Mouse (Mus musculus) MEL (cell line): ENCODE results near the gene She. TPM values are rescaled to one million over a fixed set of nuclear protein-coding genes. Genes with fewer than 3 reads are reported as not detected.
A peak's percentile ranks its signal among the peaks of the same experiment; 100 is the strongest.

Experiments used
- DNase-seq: peaks from one replicate; pipeline ENCODE4 v3.0.0; 2011; ENCODE audit warnings: low read depth, low spot score
- H3K27ac ChIP-seq: 2 replicates; pipeline ENCODE4 v1.5.1; 2012; ENCODE audit warnings: low read depth, mild to moderate bottlenecking, control low read depth, low read length, moderate library complexity; ENCODE audit not compliant: control insufficient read depth
- H3K27me3 ChIP-seq, 2 experiments: fragments of 150-350 bp in 1 of 2; sonication (generic) in 1 of 2; 2 replicates each; pipeline ENCODE4 v1.6.1; 2012; ENCODE audit warnings: low read length in 2 of 2, mild to moderate bottlenecking in 2 of 2, improper control_type of control experiment in 1 of 2, moderate library complexity in 1 of 2; ENCODE audit not compliant: insufficient read depth in 2 of 2, control insufficient read depth in 1 of 2
- H3K36me3 ChIP-seq, 2 experiments: 2 replicates each; pipeline ENCODE4 v1.6.1; 2012 to 2014; ENCODE audit warnings: low read length in 2 of 2, improper control_type of control experiment in 1 of 2, inconsistent platforms in 1 of 2, mild to moderate bottlenecking in 1 of 2; ENCODE audit not compliant: insufficient read depth in 2 of 2, control insufficient read depth in 1 of 2
- H3K4me1 ChIP-seq, 2 experiments: fragments of 150-350 bp in 1 of 2; sonication (generic) in 1 of 2; 2 replicates each; pipeline ENCODE4 v1.6.1; 2012; ENCODE audit warnings: low read length in 2 of 2, improper control_type of control experiment in 1 of 2, mild to moderate bottlenecking in 1 of 2; ENCODE audit not compliant: insufficient read depth in 2 of 2, control insufficient read depth in 1 of 2
- H3K4me3 ChIP-seq, 2 experiments: fragments of 150-350 bp in 1 of 2; sonication (generic) in 1 of 2; 2 replicates each; pipeline ENCODE4 v1.5.1; 2012; ENCODE audit warnings: low read depth in 2 of 2, low read length in 2 of 2, mild to moderate bottlenecking in 2 of 2, moderate library complexity in 2 of 2, control low read depth in 1 of 2, improper control_type of control experiment in 1 of 2; ENCODE audit not compliant: control insufficient read depth in 1 of 2, insufficient read depth in 1 of 2
- H3K79me2 ChIP-seq: 2 replicates; pipeline ENCODE4 v1.6.1; 2012; ENCODE audit warnings: mild to moderate bottlenecking, low read length, moderate library complexity; ENCODE audit not compliant: control insufficient read depth, poor library complexity, insufficient read depth
- H3K9ac ChIP-seq: 2 replicates; pipeline ENCODE4 v1.6.1; 2012; ENCODE audit warnings: low read depth, mild to moderate bottlenecking, control low read depth, low read length, moderate library complexity; ENCODE audit not compliant: control insufficient read depth, poor library complexity, severe bottlenecking
- H3K9me3 ChIP-seq: fragments of 150-350 bp; sonication (generic); replicated peaks from 2 replicates; pipeline ENCODE4 v1.6.1; 2012; ENCODE audit warnings: mild to moderate bottlenecking, low read length, improper control_type of control experiment, moderate library complexity; ENCODE audit not compliant: insufficient read depth
- CHD1 ChIP-seq: IDR thresholded peaks from 2 replicates; pipeline ENCODE4 v1.6.1; 2012; ENCODE audit warnings: low read depth, mild to moderate bottlenecking, inconsistent platforms, low read length, improper control_type of control experiment
- CTCF ChIP-seq, 3 experiments: IDR thresholded peaks in 2 of 3; conservative IDR thresholded peaks in 1 of 3; 2 replicates each; pipeline ENCODE4 v1.5.1; 2011 to 2012; ENCODE audit warnings: low read length in 3 of 3, low read depth in 2 of 3, mild to moderate bottlenecking in 2 of 3, improper control_type of control experiment in 1 of 3, inconsistent platforms in 1 of 3, mixed read lengths in 1 of 3, moderate library complexity in 1 of 3; ENCODE audit not compliant: control insufficient read depth in 1 of 3, insufficient read depth in 1 of 3, poor library complexity in 1 of 3, severe bottlenecking in 1 of 3
- E2F4 ChIP-seq: IDR thresholded peaks from 2 replicates; pipeline ENCODE4 v1.6.1; 2011; ENCODE audit warnings: low read depth, low read length, improper control_type of control experiment, borderline replicate concordance
- ELF1 ChIP-seq: IDR thresholded peaks from 2 replicates; pipeline ENCODE4 v1.6.1; 2014; ENCODE audit warnings: low read depth, mild to moderate bottlenecking, inconsistent platforms, low read length, improper control_type of control experiment, moderate library complexity
- KAT2A ChIP-seq: conservative IDR thresholded peaks from 2 replicates; pipeline ENCODE4 v1.6.1; 2012; ENCODE audit warnings: low read depth, low read length, improper control_type of control experiment, inconsistent platforms
- MAFK ChIP-seq: IDR thresholded peaks from 2 replicates; pipeline ENCODE4 v1.6.1; 2011; ENCODE audit warnings: low read depth, mild to moderate bottlenecking, low read length, improper control_type of control experiment, borderline replicate concordance
- MAZ ChIP-seq: IDR thresholded peaks from 2 replicates; pipeline ENCODE4 v1.6.1; 2012; ENCODE audit warnings: low read depth, mild to moderate bottlenecking, inconsistent platforms, low read length, improper control_type of control experiment
- MEF2A ChIP-seq: IDR thresholded peaks from 2 replicates; pipeline ENCODE4 v1.6.1; 2014; ENCODE audit warnings: low read depth, mild to moderate bottlenecking, inconsistent platforms, low read length, improper control_type of control experiment; ENCODE audit not compliant: poor library complexity, insufficient replicate concordance, severe bottlenecking; ENCODE audit errors: extremely low read depth
- MYB ChIP-seq: IDR thresholded peaks from 2 replicates; pipeline ENCODE4 v1.6.1; 2011; ENCODE audit warnings: mild to moderate bottlenecking, low read depth, low read length, improper control_type of control experiment
- MYC ChIP-seq: IDR thresholded peaks from 2 replicates; pipeline ENCODE4 v1.6.1; 2011; ENCODE audit warnings: low read depth, mild to moderate bottlenecking, low read length, improper control_type of control experiment, moderate library complexity
- POLR2A ChIP-seq, 2 experiments: IDR thresholded peaks; 2 replicates each; pipeline ENCODE4 v1.6.1; 2011 to 2012; ENCODE audit warnings: low read length in 2 of 2, mild to moderate bottlenecking in 2 of 2, control low read depth in 1 of 2, improper control_type of control experiment in 1 of 2, low read depth in 1 of 2, moderate library complexity in 1 of 2; ENCODE audit not compliant: control insufficient read depth in 1 of 2, insufficient read depth in 1 of 2, poor library complexity in 1 of 2
- POLR2AphosphoS2 ChIP-seq: IDR thresholded peaks from 2 replicates; pipeline ENCODE4 v1.6.1; 2011; ENCODE audit warnings: low read length, improper control_type of control experiment
- POLR2AphosphoS5 ChIP-seq: IDR thresholded peaks from 2 replicates; pipeline ENCODE4 v1.6.1; 2012; ENCODE audit warnings: low read depth, borderline replicate concordance, mild to moderate bottlenecking, inconsistent platforms, low read length, moderate library complexity, mixed read lengths
- RAD21 ChIP-seq: IDR thresholded peaks from 2 replicates; pipeline ENCODE4 v1.6.1; 2011; ENCODE audit warnings: mild to moderate bottlenecking, low read depth, low read length, improper control_type of control experiment
- SIN3A ChIP-seq: IDR thresholded peaks from 2 replicates; pipeline ENCODE4 v1.6.1; 2012; ENCODE audit warnings: low read length, improper control_type of control experiment, inconsistent platforms
- TBP ChIP-seq: IDR thresholded peaks from 2 replicates; pipeline ENCODE4 v1.8.0; 2011; ENCODE audit warnings: low read depth, low read length, improper control_type of control experiment
- TCF12 ChIP-seq: IDR thresholded peaks from 2 replicates; pipeline ENCODE4 v1.6.1; 2014; ENCODE audit warnings: low read depth, mild to moderate bottlenecking, inconsistent platforms, low read length, improper control_type of control experiment, moderate library complexity
- USF2 ChIP-seq, 2 experiments: IDR thresholded peaks; 2 replicates each; pipeline ENCODE4 v1.6.1; 2011 to 2012; ENCODE audit warnings: improper control_type of control experiment in 2 of 2, low read length in 2 of 2, borderline replicate concordance in 1 of 2, inconsistent platforms in 1 of 2, low read depth in 1 of 2, mild to moderate bottlenecking in 1 of 2; ENCODE audit not compliant: insufficient read depth in 1 of 2
- ZC3H11A ChIP-seq: IDR thresholded peaks from 2 replicates; pipeline ENCODE4 v1.6.1; 2012; ENCODE audit warnings: low read depth, mild to moderate bottlenecking, inconsistent platforms, low read length, improper control_type of control experiment
- ZKSCAN1 ChIP-seq: IDR thresholded peaks from 2 replicates; pipeline ENCODE4 v1.6.1; 2012; ENCODE audit warnings: low read depth, mild to moderate bottlenecking, inconsistent platforms, low read length, improper control_type of control experiment, moderate library complexity
- ZMIZ1 ChIP-seq: IDR thresholded peaks from 2 replicates; pipeline ENCODE4 v1.6.1; 2012; ENCODE audit warnings: low read depth, mild to moderate bottlenecking, inconsistent platforms, low read length, improper control_type of control experiment, moderate library complexity
- ZNF384 ChIP-seq: IDR thresholded peaks from 2 replicates; pipeline ENCODE4 v1.6.1; 2012; ENCODE audit warnings: low read depth, mild to moderate bottlenecking, inconsistent platforms, low read length, improper control_type of control experiment
- polyA plus RNA-seq, 2 experiments: library from polyadenylated mRNA; stranded (reverse) in 1 of 2; unstranded in 1 of 2; fragments of >175 nt in 1 of 2; fragments of >200 nt in 1 of 2; gene quantifications; 2 replicates each; pipeline versions ENCODE4 v1.2.1 to v1.2.4; 2012; ENCODE audit warnings: low replicate concordance in 2 of 2, low read depth in 1 of 2; ENCODE audit not compliant: insufficient read length in 2 of 2, insufficient read depth in 1 of 2, missing spikeins in 1 of 2
- total RNA-seq: library from RNA; depleted of rRNA; stranded (reverse); fragments of 300-350 nt; gene quantifications from 2 replicates; pipeline ENCODE4 v1.2.3, GENCODE M21; 2012

The She gene
- total and polyA plus RNA-seq, 3 experiments = 3.3 to 3.5 TPM; not detected in 1

DNA sequence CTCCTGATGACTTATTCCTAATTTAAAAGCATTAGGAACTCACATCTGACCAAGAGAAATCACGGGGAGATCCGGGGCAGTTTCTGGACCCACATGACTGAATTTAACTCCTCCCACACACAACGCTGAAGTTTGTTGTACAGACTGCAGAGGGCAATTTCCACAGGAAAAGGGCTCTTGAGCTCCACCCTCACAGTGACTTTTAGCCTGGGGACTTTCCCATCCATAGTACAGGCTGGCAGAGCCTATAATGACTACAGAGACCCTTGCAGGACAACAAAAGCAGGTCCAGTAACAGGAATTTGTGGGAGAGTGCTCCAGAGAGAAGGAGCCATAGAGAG, 29.7 kb upstream of the She start:
- Histone ChIP-seq H3K36me3 (peaks cover 0 to 3% of the 10 kb centered on the region in 2 experiments; a peak in 2 of 4 replicates), H3K9ac (no peak overlapping the region), H3K4me3 (peak overlapping the region in 1 of 2 experiments; percentile 14; a peak in 1 of 4 replicates), H3K27me3 (no peaks in the 10 kb centered on the region), H3K79me2 (no peaks in the 10 kb centered on the region), H3K27ac (no peak overlapping the region), H3K4me1 (peaks cover 0 to 2% of the 10 kb centered on the region in 2 experiments; a peak in 2 of 4 replicates), H3K9me3 (no peaks in the 10 kb centered on the region)
- no peak for DNase-seq
- TF ChIP-seq CTCF (IDR thresholded peaks at IDR 0.05 in 2 of 3, conservative IDR thresholded peaks at IDR 0.05 in 1 of 3; ENCODE audit: control insufficient read depth in 1 of 3, insufficient read depth in 1 of 3, low read depth in 2 of 3, low read length in 3 of 3, poor library complexity in 1 of 3, severe bottlenecking in 1 of 3) = no peak
- TF ChIP-seq MEF2A = no peak
- no peak for TF ChIP-seq ZC3H11A
- no peak for TF ChIP-seq ZMIZ1
- TF ChIP-seq RAD21 = no peak
- TF ChIP-seq ZKSCAN1 = no peak
- no peak for TF ChIP-seq POLR2AphosphoS2
- TF ChIP-seq POLR2AphosphoS5 = no peak
- TF ChIP-seq MYB = no peak
- no peak for TF ChIP-seq ZNF384
- TF ChIP-seq SIN3A = no peak
- no peak for TF ChIP-seq USF2 (IDR thresholded peaks at IDR 0.05; ENCODE audit: borderline replicate concordance in 1 of 2, insufficient read depth in 1 of 2, low read depth in 1 of 2, low read length in 2 of 2)
- TF ChIP-seq KAT2A = no peak

DNA sequence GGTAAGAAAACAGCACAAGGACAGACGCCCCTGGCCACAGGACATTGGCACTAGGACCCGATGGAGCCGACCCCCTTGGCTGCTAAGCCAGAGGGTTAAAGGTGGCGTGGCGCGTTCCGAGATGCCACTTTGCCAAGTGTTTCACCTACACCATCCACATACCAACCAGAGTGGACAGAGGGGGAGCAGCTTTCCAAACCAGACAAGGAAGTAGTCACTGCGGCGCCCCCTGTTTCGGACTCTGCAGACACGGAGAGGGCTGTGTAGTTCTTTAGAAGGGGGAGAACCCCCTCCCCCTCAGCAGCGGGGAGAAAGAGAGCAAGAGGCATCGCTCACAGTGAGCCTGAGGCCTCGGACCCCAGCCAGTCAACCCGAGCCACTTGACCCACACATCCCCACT, 28.3 kb upstream of the She start:
- Histone ChIP-seq H3K4me1 (peaks cover 0 to 3% of the 10 kb centered on the region in 2 experiments; a peak in 2 of 4 replicates), H3K36me3 (peaks cover 0 to 2% of the 10 kb centered on the region in 2 experiments; a peak in 2 of 4 replicates), H3K4me3 (no peak overlapping the region), H3K79me2 (no peaks in the 10 kb centered on the region), H3K9me3 (no peaks in the 10 kb centered on the region), H3K27me3 (no peaks in the 10 kb centered on the region), H3K27ac (no peak overlapping the region), H3K9ac (no peak overlapping the region)
- DNase-seq = no peak
- no peak for TF ChIP-seq CTCF (IDR thresholded peaks at IDR 0.05 in 2 of 3, conservative IDR thresholded peaks at IDR 0.05 in 1 of 3; ENCODE audit: control insufficient read depth in 1 of 3, insufficient read depth in 1 of 3, low read depth in 2 of 3, low read length in 3 of 3, poor library complexity in 1 of 3, severe bottlenecking in 1 of 3)
- no peak for TF ChIP-seq RAD21

DNA sequence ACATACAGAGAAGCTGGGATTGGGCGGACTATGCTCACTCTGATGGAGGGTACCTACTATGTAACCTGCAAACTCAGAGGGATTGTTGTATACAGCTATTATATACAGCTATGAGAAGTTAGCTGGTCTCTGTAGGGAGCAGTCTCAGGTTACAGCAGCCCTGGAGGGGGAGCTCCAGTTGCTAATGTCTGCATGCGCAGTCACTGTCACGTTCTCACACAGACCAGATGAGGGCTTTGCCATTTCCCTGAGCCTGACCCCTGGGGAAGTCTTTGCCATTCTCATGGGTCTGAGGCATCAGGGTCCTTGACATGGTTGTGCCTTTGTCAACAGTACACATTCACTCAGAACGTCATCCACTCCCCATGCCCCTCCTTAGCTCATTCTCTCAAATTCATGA, 26.0 kb upstream of the She start:
- Histone ChIP-seq H3K79me2 (no peaks in the 10 kb centered on the region), H3K9ac (no peak overlapping the region), H3K4me3 (no peak overlapping the region), H3K36me3 (peaks cover 0 to 8% of the 10 kb centered on the region in 2 experiments; a peak in 2 of 4 replicates), H3K27ac (no peak overlapping the region), H3K27me3 (no peaks in the 10 kb centered on the region), H3K4me1 (peaks cover 2 to 14% of the 10 kb centered on the region in 2 experiments; a peak in 3 of 4 replicates), H3K9me3 (no peaks in the 10 kb centered on the region)
- TF ChIP-seq MAFK = no peak
- TF ChIP-seq TCF12 = no peak
- TF ChIP-seq ELF1 = no peak
- TF ChIP-seq MAZ = no peak
- no peak for TF ChIP-seq E2F4
- TF ChIP-seq TBP = no peak
- no peak for TF ChIP-seq MYC
- TF ChIP-seq ZKSCAN1 = no peak
- no peak for TF ChIP-seq POLR2AphosphoS5
- no peak for TF ChIP-seq CHD1
- TF ChIP-seq POLR2A (IDR thresholded peaks at IDR 0.05; ENCODE audit: control insufficient read depth in 1 of 2, insufficient read depth in 1 of 2, low read depth in 1 of 2, low read length in 2 of 2, poor library complexity in 1 of 2) = no peak
- no peak for TF ChIP-seq KAT2A
- DNase-seq = no peak
